Mouse (Mus musculus): ENCODE measurements at regions not wholly inside any gene's neighbourhood (a gene's known extent, or its start where the extent isn't known, plus 50 kb on each side); places are given as distances from the start of the nearest gene placed in this dataset. TPM values are rescaled to one million over a fixed set of nuclear protein-coding genes. Genes with fewer than 3 reads are reported as not detected.
A peak's percentile ranks its signal among the peaks of the same experiment; 100 is the strongest.
"Not testable (repeated sequence)": the region's sequence is repeated elsewhere in the genome, so short reads cannot be mapped to it uniquely, and the experiment has no call there.

DNA sequence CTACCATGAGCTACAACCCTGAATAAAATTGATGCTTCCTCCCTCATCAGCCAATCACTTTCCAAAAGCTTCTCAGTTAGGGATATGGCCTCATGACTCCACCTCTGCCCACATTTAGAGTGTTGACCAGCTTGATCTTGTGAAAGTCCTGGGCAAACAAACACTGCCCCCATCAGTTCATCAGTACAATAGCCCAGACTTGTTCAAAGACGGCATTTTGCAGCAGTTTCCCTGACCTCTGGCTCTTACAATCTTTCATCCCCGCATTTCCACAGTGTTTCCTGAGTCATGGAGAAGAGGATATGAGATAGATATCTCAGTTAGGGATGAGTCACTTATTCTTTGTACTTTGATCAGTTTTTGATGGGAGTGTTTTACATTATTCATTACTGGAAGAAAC, 203.5 kb upstream of the Asrgl1 start:
- intact Hi-C loops (cut with DNase I); DNase-seq (ENCODE audit: low spot score in 2 of 2): not testable (repeated sequence)

DNA sequence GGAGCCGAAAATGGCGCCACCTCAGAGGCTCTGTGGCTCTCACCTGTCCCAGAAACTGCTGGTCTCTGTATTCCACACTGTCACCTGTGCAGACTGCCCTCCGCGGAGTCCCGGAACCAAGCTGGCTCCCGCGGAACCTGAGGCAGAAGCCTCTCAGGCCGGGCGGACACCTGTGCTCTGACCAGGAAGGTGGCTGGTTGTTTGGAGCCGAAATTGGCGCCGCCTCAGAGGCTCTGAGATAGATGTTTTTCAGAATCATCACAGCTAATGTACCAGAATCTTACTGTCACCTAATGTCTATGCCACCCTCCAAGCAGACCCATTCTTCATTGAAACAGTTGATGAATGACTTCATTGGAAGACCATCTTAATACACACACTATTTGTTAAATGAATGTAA, 202.0 kb upstream of the Asrgl1 start:
- DNase-seq (ENCODE audit: low spot score in 2 of 2); intact Hi-C loops (cut with DNase I): not testable (repeated sequence)

DNA sequence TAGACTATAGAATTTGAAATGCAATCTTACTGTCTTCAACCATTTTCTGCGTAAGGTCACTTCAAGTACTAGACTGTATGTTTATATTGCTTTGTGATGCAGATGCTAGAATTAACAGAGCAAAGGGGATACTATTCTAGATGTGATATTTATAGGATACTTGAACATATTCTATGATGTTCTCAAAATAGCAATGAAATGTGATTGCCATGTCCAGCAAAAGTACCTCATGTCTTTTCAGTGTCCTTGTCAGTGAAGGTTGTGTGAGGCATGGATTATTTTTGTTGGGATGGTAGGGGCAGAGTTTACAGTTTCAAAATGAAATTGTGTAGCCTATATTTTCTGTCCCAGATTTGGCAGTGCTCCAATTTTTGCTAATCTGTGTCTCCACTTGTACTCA, 182.5 kb upstream of the Asrgl1 start:
- intact Hi-C loops (cut with DNase I); DNase-seq (ENCODE audit: low spot score in 2 of 2): not testable (repeated sequence)

DNA sequence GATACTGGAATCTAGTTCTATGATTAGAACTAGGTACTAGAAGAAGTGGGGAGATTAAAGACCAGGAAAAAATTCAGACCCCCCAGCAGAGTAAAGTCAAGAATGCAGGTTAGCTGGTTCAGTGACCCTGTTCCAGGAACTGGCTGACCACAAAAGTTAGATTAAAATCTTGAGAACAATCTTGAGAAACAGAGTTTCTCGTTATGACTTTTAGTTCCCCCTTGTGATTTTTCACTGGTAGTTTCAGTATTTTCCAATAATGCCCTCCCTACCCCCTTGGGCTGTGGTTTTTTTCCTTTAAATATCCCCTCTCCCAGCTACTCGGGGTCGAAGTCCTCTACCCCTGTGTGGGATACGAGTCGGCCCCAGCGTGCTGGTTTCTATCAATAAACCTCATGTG, 180.7 kb upstream of the Asrgl1 start:
- intact Hi-C loops (cut with DNase I); DNase-seq (ENCODE audit: low spot score in 2 of 2): not testable (repeated sequence)

DNA sequence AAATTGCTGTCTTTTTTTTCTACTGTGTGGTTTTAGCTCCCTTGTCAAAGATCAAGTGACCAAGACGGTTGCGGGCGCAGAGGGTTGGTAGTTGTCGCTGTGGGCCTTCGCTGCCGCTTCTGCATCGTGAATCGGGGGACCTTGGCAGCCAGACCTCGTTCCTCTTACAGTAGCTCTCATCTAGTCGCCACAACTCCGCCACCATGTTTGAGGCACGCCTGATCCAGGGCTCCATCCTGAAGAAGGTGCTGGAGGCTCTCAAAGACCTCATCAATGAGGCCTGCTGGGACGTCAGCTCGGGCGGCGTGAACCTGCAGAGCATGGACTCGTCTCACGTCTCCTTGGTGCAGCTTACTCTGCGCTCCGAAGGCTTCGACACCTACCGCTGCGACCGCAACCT, 147.7 kb upstream of the Asrgl1 start:
- intact Hi-C loops (cut with DNase I), result not testable (repeated sequence)
- peak; percentile 10 to 33 for DNase-seq (ENCODE audit: low spot score in 2 of 2)

DNA sequence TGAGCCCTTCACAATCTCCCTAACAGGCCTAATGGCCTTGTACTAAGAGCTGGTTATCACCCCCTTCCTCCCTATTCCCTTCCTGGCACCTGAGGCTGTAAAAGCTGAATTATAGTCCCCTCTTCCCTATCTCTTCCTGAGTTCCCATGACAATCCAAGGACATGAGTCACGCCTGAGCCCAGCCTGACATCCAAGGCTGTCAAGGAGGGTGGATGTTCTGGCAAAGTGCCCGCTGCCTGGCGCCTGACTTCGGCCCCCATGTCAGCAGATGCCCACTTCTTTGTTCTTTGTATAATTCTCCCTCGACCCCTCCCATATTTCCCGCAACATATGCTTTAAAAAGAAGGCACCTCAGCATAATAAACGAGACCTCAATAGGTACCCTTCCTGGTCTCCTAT, 99.2 kb upstream of the Asrgl1 start:
- not testable (repeated sequence) for DNase-seq (ENCODE audit: low spot score in 2 of 2)
- intact Hi-C loops (cut with DNase I), result loop anchor here (5.0 kb wide), 1 partner anchor 203 kb away; no protein-coding TSS in a partner anchor

Small RNA genes lying in the stretch of these regions (microRNA-seq; reads per million reads assigned to microRNA genes)
- not detected for gene Gm24543

Data from left cerebral cortex, postnatal 36 days (tissue).